ENCODE assay signal across 8 mouse cellular contexts in the genomic region with DNA sequence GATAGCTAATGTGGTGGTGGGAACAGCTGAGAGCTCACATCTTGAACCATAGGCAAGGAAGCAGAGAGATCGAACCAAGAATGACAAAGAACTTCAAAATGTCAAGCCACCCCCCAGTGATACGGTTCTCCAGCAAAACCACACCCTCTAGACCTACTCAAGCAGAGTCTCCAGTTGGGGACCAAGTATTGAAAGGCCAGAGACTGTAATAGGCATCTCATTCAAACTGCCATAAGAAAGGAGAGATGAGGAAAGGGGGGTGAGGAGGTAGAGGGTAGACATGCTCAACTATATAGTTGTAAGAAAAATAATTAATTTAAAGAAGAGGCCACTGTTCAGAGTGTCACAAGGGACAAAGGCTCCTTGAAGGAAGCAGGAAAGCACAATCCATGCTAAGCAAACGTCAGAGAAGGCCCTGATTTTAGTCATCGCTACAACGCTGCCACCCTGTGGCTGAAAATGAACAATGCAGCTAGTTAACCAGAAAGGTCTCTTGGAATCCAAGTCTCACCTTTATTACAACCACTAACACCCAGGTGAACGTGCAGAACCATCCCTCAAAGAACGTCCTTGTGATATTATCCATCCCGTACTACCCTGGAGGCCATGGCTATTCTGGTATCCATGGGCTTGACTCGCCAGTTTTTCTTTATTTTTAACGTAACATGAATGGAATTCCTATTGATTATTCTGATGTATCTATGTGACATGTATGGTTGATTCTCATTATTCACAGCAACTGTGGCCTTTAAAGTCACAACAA. TPM values are rescaled to one million over a fixed set of nuclear protein-coding genes. Genes with fewer than 3 reads are reported as not detected.
A peak's percentile ranks its signal among the peaks of the same experiment; 100 is the strongest.
DNase-seq lines count a peak whose midpoint lies in the region; ATAC-seq and TF ChIP-seq lines count a peak whose summit lies in the region.
"Had no signal": no experiment of that assay in that cellular context is flagged by ENCODE, and none has a peak within 500 bp of the region (broad histone marks: within the 10 kb centered on the region; RNA-seq: fewer than 3 reads in every experiment).

No protein-coding gene starts in this region.

- peak; percentile 28; the same call in 1 of the 2 replicates for TF ChIP-seq CTCF in small intestine, adult 2 months (IDR thresholded peaks at IDR 0.05; ENCODE audit: extremely low read depth, insufficient read length, insufficient replicate concordance, low read depth, low read length)

- no peaks in the 10 kb centered on the region for H3K27me3 ChIP-seq in forebrain, embryonic 10.5 days (ENCODE audit: poor library complexity, severe bottlenecking)
- no peaks in the 10 kb centered on the region for H3K27me3 ChIP-seq in hindbrain, embryonic 13.5 days
- no peaks in the 10 kb centered on the region for H3K27me3 ChIP-seq in small intestine, adult 2 months (ENCODE audit: control insufficient read depth, insufficient read depth, low read length)
- H3K27me3 ChIP-seq: lung, embryonic 15.5 days had no signal

- peaks cover 2% of the 10 kb centered on the region; the same call in 1 of the 2 replicates for H3K9me3 ChIP-seq in forebrain, embryonic 10.5 days
- H3K9me3 ChIP-seq in hindbrain, embryonic 13.5 days: no peaks in the 10 kb centered on the region
- H3K9me3 ChIP-seq: lung, embryonic 15.5 days had no signal

- peak; percentile 80 for ATAC-seq in hindbrain, embryonic 13.5 days (ENCODE audit: low FRiP score)
- ATAC-seq in megakaryocyte progenitor cell, adult 5-6 weeks (replicated peaks; ENCODE audit: poor library complexity): peak; percentile 94

- H3K27ac ChIP-seq in forebrain, embryonic 10.5 days: no peak overlapping the region
- no peak overlapping the region for H3K27ac ChIP-seq in hindbrain, embryonic 13.5 days
- H3K27ac ChIP-seq in small intestine, adult 2 months (ENCODE audit: insufficient read depth, low read depth, low read length): no peak overlapping the region
- H3K27ac ChIP-seq: lung, embryonic 15.5 days had no signal

- peak; percentile 74 for DNase-seq in MN1 (ENCODE audit: low spot score)
- peak; percentile 50 for DNase-seq in c-Kit-positive CD71-negative TER-119-negative erythroid progenitor cells, embryonic 14.5 days (ENCODE audit: low read depth)
- peak; percentile 58 for DNase-seq in forebrain, embryonic 10.5 days (ENCODE audit: extremely low spot score, low spot score)
- peak; percentile 62 to 73 for DNase-seq in layer of hippocampus, postnatal 36 days

- no peaks in the 10 kb centered on the region for H3K36me3 ChIP-seq in forebrain, embryonic 10.5 days (replicated peaks)
- no peaks in the 10 kb centered on the region for H3K36me3 ChIP-seq in hindbrain, embryonic 13.5 days
- H3K36me3 ChIP-seq in small intestine, adult 2 months (ENCODE audit: control insufficient read depth, insufficient read depth, low read length): no peaks in the 10 kb centered on the region
- H3K36me3 ChIP-seq: lung, embryonic 15.5 days had no signal

- H3K4me3 ChIP-seq in forebrain, embryonic 10.5 days: no peak overlapping the region
- no peak overlapping the region for H3K4me3 ChIP-seq in hindbrain, embryonic 13.5 days
- H3K4me3 ChIP-seq in small intestine, adult 2 months (ENCODE audit: low read depth, low read length): no peak overlapping the region
- H3K4me3 ChIP-seq: lung, embryonic 15.5 days had no signal

- H3K4me1 ChIP-seq in forebrain, embryonic 10.5 days: peaks cover 2% of the 10 kb centered on the region
- peaks cover 1% of the 10 kb centered on the region; the same call in 1 of the 2 replicates for H3K4me1 ChIP-seq in hindbrain, embryonic 13.5 days (replicated peaks)
- H3K4me1 ChIP-seq in small intestine, adult 2 months (ENCODE audit: control insufficient read depth, insufficient read depth, insufficient read length, low read length): peaks cover 1% of the 10 kb centered on the region; the same call in 1 of the 2 replicates

- TF ChIP-seq POLR2A in small intestine, adult 2 months (IDR thresholded peaks at IDR 0.05; ENCODE audit: low read depth, low read length): no peak

- H3K9ac ChIP-seq in hindbrain, embryonic 13.5 days: no peak overlapping the region
- H3K9ac ChIP-seq: lung, embryonic 15.5 days had no signal

- H3K4me2 ChIP-seq in hindbrain, embryonic 13.5 days: no peak overlapping the region
- H3K4me2 ChIP-seq: lung, embryonic 15.5 days had no signal

- WGBS in forebrain, embryonic 10.5 days: 29% methylated on average over 10 of the region's 10 CpGs
- 26% methylated on average over 10 of the region's 10 CpGs for WGBS in hindbrain, embryonic 13.5 days
- WGBS in small intestine, adult 2 months: 18% methylated on average over 10 of the region's 10 CpGs

RNA-seq across cellular contexts. Expression of a gene that starts 5.9 kb away (rescaled TPM):
- polyA plus RNA-seq in forebrain, embryonic 10.5 days (2016; fragmentation: Nextera tagmentation; extraction: Ambion mirVana): 5.2 and 5.9 TPM in 2 replicates
- 4.1 and 4.6 TPM in 2 replicates for polyA plus RNA-seq in hindbrain, embryonic 13.5 days (2015; fragmentation: Nextera tagmentation; extraction: Ambion mirVana)
- total RNA-seq in layer of hippocampus, postnatal 36 days (2021): 10 to 100 TPM; 10.7 to 11.5 TPM
- total RNA-seq in megakaryocyte progenitor cell, adult 5-6 weeks (2015): 9.3 and 11.2 TPM in 2 replicates
- total RNA-seq in megakaryocyte progenitor cell, adult 5-6 weeks (2017): 2.2 and 2.9 TPM in 2 replicates
- 8.8 and 30.5 TPM in 2 replicates for polyA plus RNA-seq in small intestine, adult 2 months (2012; rRNA removed)
